In the genomic region with DNA sequence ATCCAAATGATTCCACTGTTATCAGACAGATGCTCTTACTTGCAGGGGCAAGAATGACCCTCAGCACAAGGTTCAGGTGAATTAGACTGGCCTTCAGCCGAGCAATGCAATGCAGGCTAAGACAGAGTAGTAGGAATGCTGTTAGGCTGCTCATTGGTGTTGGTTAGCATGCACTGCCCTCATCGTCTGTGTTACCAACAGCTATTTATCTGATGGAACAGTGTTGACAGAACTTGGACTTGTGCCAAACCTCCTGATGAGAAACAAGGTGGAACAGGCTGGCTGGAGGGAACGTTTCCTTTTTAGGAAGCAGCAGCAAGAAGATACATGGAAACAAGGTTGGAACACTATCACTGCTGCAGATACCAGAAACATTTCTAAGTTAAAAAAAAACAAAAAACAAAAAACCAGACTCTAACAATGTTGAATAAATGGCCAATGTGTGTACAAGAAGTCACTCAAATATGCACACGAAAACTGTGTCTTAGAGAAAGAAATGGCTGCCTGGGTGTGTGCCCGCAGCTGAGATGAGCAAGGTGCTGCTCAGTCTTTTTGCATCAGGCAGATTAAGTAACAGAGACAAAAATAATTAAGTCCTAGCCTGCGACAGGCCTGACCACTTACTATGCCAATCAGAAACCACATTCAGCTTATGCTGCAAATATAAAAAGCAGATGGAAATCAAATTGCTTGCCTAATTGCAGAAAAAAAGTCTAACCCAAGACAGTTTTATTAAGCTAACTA, we compare ENCODE assay signal across 8 mouse cellular contexts.
DNase-seq lines count a peak whose midpoint lies in the region; ATAC-seq and TF ChIP-seq lines count a peak whose summit lies in the region.

No protein-coding gene starts in this region.

- peak; percentile 20 to 62 for DNase-seq in adrenal gland, adult (ENCODE audit: inconsistent age in 2 of 2, low spot score in 1 of 2)
- DNase-seq in adrenal gland, adult 18-20 months (ENCODE audit: low spot score in 2 of 2): no peak
- DNase-seq in urinary bladder, postnatal 14 days (ENCODE audit: low spot score): peak; percentile 68
- no peak for DNase-seq in urinary bladder, postnatal 10 days (ENCODE audit: low spot score)
- DNase-seq in heart, embryonic 10.5 days (ENCODE audit: low spot score): peak; percentile 93
- DNase-seq in layer of hippocampus, adult 11-12 months (ENCODE audit: low spot score): peak; percentile 46
- peak; percentile 93 for DNase-seq in midbrain, postnatal 0 days (ENCODE audit: low spot score)
- DNase-seq in thymus, postnatal 10 days (ENCODE audit: low spot score in 2 of 2): no peak

- no peaks in the 10 kb centered on the region for H3K27me3 ChIP-seq in heart, embryonic 10.5 days (ENCODE audit: insufficient read depth, poor library complexity, severe bottlenecking)
- no peaks in the 10 kb centered on the region for H3K27me3 ChIP-seq in midbrain, postnatal 0 days (ENCODE audit: insufficient read depth, low read length)

- ATAC-seq in midbrain, postnatal 0 days (ENCODE audit: low FRiP score): peak; percentile 80

- H3K9ac ChIP-seq in midbrain, postnatal 0 days (replicated peaks; ENCODE audit: low read length, poor library complexity, severe bottlenecking): no peak overlapping the region

- no peak for TF ChIP-seq CTCF in midbrain, postnatal 0 days (IDR thresholded peaks at IDR 0.05)

- no peak overlapping the region for H3K4me2 ChIP-seq in midbrain, postnatal 0 days (ENCODE audit: low read depth, low read length, poor library complexity, severe bottlenecking)

- no peaks in the 10 kb centered on the region for H3K36me3 ChIP-seq in heart, embryonic 10.5 days
- H3K36me3 ChIP-seq in midbrain, postnatal 0 days (ENCODE audit: insufficient read depth, low read length): no peaks in the 10 kb centered on the region

- peaks cover 16% of the 10 kb centered on the region for H3K4me1 ChIP-seq in heart, embryonic 10.5 days
- no peaks in the 10 kb centered on the region for H3K4me1 ChIP-seq in midbrain, postnatal 0 days (ENCODE audit: insufficient read depth, low read length)

- WGBS in heart, embryonic 10.5 days: 44% methylated on average over 6 of the region's 6 CpGs
- WGBS in midbrain, postnatal 0 days: 53% methylated on average over 6 of the region's 6 CpGs

- H3K27ac ChIP-seq in heart, embryonic 10.5 days: peak overlapping the region; percentile 83
- no peak overlapping the region for H3K27ac ChIP-seq in midbrain, postnatal 0 days (ENCODE audit: low read depth, low read length)

- H3K9me3 ChIP-seq in heart, embryonic 10.5 days: no peaks in the 10 kb centered on the region
- H3K9me3 ChIP-seq in midbrain, postnatal 0 days (ENCODE audit: low read length): no peaks in the 10 kb centered on the region

- no peak overlapping the region for H3K4me3 ChIP-seq in heart, embryonic 10.5 days
- no peak overlapping the region for H3K4me3 ChIP-seq in midbrain, postnatal 0 days (ENCODE audit: low read depth, low read length)

Comparison
In these comparisons a context has a peak if more than half of its experiments do, and no peak if none do; other contexts are left out.
1. DNase-seq: peak in adrenal gland, adult (2 of 2), urinary bladder, postnatal 14 days (single experiment), heart, embryonic 10.5 days (single experiment), layer of hippocampus, adult 11-12 months (single experiment) and midbrain, postnatal 0 days (single experiment); none in adrenal gland, adult 18-20 months (0 of 2), urinary bladder, postnatal 10 days (single experiment) and thymus, postnatal 10 days (0 of 2).